Mouse (Mus musculus): ENCODE measurements around the gene Atad3a.
"Not testable (repeated sequence)": the region's sequence is repeated elsewhere in the genome, so short reads cannot be mapped to it uniquely, and the experiment has no call there.

The Atad3a gene

DNA sequence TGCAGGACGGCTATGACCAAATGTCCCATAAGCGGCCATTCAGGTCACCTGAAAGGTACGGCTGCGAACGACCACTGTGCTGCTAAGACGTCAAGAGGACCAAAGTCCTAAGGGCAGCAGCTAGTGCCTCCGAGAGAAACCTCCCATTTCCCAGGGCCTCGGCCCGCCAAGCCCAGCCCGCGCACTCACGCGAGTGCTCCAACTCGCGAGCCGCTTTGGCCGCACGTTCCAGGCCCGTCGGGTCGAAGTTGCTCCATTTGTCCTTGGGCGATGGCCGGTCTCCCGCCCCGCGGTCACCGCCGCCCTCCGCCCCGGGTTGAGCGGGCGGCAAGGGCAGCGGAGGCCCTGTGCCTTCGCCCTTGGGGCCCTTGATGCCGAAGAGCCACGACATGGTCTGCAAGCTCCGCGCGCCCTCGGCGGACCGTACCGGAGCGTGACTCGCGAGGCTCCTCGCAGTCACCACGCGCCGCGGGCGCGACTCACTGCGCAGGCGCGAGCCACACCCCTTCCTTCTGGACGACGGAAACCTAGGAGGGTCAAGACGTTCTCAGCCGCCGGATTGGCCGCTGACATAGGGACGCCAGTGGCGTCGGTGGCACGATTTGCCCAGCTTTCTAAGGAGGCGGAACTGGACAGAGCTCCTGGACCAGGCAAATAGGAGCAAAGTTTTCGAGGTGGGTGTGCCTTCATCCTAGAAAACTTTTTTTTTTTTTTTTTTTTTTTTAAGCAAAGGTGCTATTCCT is at the start of gene Atad3a:
Atad3a (minus strand) TSS at position 481 of the 743 bp plus-strand sequence.
- peak; percentile 95 for DNase-seq (ENCODE audit: low spot score)

DNA sequence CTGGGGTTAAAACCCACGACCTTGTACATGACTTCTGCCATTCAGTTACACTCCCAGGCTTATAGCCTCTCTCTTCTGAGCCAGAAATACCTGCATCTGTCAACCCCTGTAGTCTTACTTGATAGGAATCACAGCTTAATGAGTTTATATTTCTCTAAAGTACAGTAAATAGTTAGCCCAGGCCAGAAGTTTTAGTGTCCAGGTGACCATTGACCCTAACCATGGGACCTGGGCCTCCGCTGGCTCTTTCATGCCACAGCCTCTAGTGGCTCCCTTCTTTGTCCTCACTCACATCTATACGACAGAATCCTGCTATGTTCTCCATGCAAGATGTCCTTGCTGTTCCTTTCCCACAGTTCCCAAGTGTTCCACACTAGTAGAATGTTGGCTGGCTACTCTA is 46.9 kb upstream of the Atad3a start:
- no peak for DNase-seq (ENCODE audit: low spot score)

DNA sequence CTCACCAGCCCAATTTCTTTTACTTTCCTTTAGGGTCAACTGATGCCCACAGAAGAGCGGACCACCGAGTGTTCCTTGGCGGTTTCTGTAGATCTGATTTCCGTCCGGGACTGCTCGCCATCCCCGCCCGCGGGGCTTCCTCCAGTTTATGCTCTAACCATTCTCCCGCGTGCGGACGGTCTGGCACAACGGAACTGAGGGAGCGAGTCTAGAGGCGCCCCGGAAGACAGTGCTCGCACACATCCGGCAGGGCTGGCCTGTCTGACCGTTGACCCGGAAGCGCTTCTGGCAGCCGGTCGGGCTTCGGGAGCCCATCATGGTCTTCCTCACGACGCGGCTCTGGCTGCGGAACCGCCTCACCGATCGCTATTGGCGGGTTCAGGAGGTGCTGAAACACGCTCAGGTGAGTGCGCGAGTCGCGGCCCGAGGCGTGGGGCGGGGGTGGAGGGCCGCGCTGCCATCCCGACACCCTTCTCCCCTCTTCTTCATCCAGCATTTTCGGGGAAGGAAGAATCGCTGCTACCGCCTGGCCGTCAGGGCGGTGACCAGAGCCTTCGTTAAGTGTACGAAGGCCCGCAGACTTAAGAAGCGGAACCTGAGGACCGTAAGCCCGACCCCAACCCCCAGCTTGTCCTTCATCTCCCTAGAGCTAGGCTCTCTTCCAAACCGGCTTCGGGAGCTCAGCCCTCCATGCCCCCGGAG is 42.6 kb upstream of the Atad3a start:
- peak; percentile 94 for DNase-seq (ENCODE audit: low spot score)

DNA sequence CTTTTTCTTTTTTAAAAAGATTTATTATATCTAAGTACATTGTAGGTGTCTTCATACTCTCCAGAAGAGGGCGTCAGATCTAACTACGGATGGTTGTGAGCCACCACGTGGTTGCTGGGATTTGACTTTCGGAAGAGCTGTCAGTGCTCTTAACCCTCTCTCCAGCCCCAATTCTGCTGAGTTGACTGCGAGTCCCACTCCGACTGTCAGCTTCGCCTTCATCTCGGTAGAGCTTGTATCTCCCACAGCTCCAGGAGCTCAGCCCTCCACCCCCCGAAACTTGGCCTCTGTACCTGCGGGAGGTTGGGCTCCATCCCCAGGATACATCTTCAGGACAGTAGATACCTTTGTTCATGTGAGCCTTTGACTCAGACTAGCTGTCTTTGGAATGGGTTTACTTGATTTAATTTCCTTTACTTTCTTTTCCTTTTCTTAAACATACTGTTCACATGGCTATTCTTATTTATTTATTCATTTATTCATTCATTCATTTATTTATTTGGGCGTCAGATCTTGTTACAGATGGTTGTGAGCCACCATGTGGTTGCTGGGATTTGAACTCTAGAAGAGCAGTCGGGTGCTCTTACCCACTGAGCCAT is 41.9 kb upstream of the Atad3a start, which contains the start of gene Mrpl20:
Mrpl20 (plus strand) TSS at position 138 of the 599 bp plus-strand sequence.
- DNase-seq (ENCODE audit: low spot score) = no peak

DNA sequence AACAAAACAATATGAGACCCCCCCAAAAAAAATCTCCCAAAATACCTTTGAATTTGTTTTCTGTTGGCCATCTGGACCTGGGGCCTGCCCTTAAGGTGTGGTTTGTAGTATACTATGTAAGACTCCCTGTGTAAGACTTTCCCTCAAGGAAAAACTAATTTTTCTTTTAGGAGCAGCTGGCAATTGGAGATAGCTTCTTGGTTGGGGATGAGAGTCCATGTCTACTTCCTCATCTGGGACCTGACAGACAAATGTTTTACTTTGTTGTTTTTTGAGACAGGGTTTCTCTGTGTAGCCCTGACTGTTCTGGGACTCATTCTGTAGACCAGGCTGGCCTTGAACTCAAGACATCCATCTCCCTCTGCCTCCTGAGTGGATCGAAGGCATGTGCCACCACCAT is 41.2 kb upstream of the Atad3a start:
- DNase-seq (ENCODE audit: low spot score) = no peak

DNA sequence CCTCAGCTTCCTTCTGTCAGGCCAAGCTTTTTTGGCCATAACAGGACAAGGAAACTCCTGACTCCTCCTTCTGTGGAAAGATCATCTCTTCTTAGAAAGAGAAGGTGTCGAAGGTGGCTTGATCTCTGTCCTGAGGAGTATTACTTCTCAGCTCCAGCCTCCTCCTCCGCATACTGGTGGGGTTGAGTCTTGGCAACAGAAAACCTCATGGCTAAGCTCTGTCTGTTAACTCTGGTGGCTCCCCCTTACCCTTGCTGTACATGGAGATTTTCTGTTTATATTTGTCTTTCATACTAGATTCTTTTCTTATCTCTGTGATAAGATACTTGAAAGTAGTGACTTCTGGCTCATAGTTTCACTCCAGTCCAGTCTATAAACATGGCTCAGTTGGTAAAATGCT is 32.8 kb upstream of the Atad3a start:
- no peak for DNase-seq (ENCODE audit: low spot score)

DNA sequence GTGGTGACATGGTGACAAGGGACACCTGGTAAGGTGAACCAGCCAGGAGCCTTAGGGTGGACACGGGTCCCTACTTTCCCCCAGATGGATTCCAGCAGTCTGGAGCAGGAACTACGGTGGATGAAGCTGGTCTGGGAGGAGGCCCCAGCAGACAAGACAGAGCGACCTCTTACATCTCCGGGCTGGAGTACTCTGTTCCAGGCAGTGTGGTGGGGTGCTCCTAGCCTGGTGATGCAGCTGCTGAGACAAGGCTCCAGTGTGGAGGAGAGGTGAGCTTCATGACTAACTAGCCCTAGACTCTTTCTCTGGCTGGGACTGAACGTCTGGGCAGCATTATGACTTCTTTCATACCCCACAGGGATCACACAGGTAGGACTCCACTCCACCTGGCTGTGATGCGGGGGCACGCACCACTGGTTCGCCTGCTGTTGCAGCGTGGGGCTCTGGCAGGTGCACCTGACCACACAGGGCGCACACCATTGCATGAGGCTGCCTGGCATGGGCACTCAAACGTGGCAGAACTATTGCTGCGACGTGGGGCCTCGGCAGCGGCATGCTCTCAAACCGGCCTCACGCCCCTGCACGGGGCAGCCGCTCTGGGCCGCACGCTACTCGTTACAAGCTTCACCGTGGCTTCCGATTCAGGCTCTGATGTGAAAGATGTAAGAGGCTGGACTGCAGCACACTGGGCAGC is 30.5 kb upstream of the Atad3a start:
- DNase-seq (ENCODE audit: low spot score) = peak; percentile 16

DNA sequence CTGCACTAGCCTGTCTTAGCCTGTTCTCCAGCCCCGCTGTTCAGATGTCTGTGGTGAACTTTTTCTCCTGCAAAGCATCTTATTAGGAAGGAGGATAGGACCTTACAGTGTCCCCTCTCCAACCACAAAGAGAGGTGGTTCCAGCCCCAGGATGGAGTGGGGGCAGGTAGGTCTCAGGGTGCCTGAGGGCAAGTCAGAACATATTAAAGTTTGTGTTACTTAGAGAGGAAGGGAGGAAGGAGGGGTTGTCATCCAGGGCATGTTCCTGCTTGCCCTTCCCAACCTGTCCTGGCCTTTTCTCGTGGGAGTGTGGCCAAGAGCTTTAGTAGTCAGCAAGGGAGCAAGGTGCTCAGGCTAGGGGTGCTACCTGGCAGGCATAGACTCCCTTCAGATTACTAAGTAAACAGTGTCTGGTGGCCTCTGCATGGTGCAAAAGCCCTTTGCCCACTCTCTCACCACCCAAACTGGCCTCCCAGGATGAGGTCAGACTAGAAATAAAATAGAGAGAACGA is 29.8 kb upstream of the Atad3a start:
- DNase-seq (ENCODE audit: low spot score) = no peak

DNA sequence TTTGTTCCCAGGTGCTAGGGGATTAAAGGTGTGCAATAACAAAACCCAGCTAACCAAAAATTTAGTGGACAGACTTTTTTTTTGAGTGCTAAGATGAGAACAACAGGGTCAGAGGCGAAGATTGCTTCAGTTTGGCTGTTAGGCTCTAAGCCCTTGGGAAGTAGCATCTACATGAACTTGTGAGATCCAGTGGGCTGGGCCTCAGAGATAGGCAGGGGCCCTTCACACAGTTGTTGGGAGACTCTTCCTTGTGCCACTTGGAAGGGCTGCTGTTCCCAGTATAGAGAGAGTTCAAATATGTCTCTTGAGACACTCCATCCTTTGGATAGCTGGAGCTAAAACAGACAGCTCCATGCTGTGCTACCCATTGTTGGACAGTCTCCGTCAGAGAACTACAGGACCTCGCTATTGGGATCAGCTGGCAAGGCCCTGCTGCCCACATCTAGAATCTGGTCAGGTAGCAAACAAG is 29.2 kb upstream of the Atad3a start, which contains the start of gene Ankrd65:
Ankrd65 (plus strand) TSS at position 419 of the 469 bp plus-strand sequence.
- no peak for DNase-seq (ENCODE audit: low spot score)

DNA sequence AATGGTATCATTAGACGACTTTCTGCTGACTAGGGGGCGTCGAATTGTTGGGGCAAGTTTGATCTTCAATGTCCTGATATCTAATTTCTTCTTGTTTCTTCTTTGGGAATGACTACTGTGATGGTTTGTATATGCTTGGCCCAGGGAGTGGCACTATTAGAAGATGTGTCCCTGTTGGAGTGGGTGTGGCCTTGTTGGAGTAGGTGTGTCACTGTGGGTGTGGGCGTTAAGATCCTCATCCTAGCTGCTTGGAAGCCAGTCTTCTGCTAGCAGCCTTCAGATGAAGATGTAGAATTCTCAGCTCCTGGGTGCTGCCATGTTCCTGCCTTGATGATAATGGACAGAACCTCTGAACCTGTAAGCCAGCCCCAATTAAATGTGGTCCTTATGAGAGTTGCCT is 27.9 kb upstream of the Atad3a start:
- not testable (repeated sequence) for DNase-seq (ENCODE audit: low spot score)

DNA sequence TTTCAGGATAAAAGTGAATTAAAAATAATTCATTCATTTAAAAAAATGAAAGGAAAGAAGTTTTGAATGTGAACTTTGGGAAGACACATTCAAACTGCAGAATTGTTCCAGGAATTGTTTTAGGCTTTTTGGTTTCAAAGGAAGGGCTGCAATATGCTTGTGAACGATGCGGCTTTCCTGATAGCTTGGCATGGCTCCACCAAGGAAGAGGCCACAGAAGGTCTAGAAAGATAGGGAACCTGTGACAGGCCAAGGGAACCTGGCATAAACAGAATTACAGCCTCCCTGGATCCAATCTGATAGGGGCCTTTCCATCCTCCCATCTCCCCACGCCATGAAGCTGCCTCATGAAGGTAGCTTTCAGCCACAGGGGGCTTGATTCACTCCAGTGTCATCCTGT is 27.4 kb upstream of the Atad3a start:
- no peak for DNase-seq (ENCODE audit: low spot score)

DNA sequence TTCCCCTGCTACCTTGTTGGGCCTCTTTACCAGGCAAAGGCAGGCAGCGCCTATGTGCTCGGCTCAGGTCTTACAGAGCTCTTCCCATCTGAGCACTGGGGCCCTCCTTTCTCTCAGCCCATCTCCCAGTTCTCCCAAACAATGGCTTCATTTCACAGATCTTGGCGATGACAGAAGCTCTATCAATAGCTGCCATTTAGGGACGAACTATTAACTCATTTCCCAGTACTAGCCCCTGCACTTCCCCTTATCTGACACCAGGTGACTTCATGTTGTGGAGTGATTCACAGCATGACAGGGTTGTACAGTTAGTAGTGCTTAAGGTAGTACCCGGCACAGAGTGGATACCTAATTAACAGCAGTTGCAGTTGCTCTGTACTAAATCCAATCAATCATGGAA is 24.9 kb upstream of the Atad3a start, which contains the start of gene Tmem88b:
Tmem88b (minus strand) TSS at position 56 of the 400 bp plus-strand sequence.
- DNase-seq (ENCODE audit: low spot score) = no peak

DNA sequence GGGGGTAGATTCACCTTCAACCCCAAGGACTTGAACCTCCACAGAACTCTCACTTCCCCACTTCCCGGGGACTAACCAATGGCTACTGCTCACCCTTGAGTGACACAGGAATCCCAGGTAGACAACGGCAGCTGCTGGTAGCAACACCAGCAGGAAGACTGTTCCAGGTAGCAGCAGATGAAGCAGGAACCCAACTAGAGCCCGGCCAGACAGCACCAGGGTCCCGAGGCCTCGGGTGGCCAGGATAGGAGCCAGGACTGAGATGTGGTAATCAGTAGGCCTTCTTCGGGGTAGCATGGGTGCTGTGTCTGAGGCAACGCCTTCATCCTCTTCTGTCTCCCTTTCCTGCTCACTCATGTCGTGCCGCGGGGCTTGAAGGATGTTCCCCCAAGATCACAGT is 24.4 kb upstream of the Atad3a start:
- no peak for DNase-seq (ENCODE audit: low spot score)

DNA sequence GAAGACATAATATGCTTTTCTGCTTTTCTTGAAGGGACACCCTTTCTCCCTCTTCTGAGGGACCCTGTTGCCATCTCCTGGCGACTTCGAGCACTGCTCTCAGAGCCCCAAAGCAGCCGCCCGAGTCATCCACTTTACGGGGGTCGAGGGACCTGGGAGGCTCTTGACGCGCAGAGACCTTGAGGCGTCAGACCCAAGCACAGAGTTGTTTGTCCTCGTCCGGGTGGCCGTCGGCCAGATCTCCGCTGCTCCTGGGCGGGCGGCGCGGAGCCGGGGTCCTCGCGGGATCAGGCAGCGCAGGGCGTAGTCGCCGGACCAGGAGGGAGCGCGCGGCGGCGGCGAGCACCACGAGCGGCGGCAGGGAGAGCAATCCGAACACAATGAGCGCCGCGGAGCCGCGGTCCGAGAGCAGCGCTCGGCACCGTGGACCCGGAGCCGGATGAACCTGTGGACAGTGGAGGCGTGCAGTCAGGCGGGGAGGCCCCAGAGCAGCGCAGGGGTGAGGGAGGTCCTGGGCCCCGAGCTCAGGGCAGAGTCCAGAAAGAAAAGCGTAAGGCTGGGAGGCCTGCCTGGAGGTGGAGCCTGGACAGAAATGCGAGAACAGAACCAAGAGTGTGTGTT is 23.3 kb upstream of the Atad3a start:
- peak; percentile 68 for DNase-seq (ENCODE audit: low spot score)

DNA sequence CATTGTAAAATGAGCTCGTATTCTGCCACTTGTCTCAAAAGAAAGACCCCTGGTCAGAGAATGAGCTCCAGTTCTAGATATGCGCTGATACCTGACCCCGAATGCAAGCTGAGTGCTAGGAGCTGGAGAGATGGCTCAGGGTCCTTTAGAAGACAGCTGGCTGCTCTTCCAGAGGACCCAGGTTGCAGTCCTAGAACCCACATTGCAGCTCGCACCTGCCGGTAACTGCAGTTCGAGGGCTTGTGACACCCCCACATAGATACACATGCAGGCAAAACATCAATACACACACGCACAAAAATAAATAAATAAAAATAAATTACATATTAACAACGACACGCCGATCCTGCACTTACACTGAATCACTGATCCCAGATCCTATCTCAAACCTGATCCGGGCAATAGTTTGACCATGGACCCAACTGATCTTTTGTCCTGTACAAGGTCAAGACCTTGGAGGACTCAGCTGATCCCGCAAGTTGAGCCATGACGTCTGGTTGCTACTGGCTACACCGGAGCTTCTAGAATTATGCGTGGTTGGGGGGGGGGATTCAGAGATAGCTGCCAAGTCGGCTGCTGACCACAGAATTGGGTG is 22.7 kb upstream of the Atad3a start:
- no peak for DNase-seq (ENCODE audit: low spot score)

DNA sequence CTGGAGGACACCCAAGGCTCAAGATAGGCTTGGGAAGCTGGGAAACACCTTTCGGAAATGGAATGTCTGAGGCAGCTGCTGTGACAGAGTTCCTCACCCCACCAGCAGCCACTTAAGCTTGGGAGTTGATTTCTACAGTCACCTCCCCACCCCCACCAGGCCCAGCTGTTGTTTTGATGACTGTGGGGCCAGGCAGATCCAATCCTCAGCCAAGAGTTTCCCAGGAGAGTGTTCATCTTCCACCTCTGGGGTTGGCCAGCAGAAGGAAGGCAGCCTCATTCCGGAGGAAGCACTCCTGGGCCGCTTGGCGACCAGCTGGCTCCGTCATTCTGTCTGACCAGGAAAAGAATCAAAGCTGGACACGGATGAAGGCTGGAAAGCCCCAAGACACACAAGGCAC is 20.0 kb upstream of the Atad3a start:
- peak; percentile 67 for DNase-seq (ENCODE audit: low spot score)

DNA sequence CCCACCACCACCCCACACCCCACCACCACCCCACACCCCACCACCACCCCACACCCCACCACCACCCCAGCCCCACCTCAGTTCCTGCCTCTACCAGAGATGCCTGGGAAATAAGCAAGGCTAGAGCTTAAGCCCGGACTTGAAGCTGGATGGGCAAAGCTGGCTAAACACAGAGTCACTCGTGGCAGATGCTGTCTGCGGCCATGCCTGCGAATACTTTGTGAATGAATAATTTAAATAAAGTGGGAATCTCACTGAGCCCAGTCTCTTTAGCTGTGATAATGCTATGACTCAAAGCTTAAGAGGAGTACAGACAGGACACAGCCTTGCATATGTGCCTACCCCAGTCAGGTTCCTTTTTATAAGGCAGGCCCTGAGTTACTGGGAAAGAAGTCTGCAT is 18.6 kb upstream of the Atad3a start:
- DNase-seq (ENCODE audit: low spot score) = no peak

DNA sequence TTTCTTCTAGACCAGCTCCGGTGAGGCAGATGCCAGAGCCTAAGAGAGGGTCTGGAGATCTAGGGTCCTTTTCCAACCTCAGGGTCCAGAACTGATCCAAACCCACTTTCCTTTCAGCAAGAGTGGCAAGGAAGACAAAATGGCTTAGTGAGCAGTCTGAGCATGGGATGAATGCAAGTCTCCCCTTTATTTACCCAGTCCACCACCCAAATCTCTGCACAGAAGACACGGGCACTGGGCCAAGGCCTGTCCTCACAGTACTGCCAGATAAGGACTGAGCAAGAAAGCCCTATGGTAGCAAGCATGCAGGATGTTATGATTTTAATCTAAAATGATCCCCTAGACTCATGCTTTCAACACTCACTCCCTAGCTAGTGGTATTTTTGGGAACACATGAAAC is 16.9 kb upstream of the Atad3a start:
- DNase-seq (ENCODE audit: low spot score) = no peak

DNA sequence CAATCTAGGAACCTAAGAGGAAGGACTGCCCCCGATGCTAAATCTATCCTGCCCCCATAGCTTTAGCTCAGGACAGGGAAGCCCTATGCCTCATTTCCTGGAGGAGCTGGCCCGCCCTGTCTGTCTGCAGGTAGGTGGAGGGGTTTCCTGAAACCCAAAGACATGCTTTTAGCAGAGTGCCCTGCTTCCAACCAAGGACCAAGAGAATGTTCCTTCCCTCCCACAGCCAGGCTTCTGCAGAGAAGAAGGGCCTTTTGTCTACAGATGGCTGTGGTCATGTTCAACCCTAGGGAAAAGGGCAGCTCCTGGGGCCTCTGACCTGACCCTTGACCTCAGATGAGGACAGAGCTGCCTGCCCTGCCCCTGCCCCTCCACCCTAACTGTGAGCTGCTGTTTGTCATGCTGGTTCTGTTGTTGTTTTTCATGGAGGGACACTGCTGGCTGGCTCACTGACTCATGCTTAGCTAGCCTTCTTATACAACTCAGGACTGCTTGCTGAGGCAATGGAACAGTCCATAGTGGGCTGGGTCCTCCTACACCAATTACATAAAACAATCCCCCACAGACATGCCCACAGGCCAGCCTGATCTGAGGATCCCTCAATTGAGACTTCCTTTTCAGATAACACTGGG is 15.9 kb upstream of the Atad3a start:
- no peak for DNase-seq (ENCODE audit: low spot score)

DNA sequence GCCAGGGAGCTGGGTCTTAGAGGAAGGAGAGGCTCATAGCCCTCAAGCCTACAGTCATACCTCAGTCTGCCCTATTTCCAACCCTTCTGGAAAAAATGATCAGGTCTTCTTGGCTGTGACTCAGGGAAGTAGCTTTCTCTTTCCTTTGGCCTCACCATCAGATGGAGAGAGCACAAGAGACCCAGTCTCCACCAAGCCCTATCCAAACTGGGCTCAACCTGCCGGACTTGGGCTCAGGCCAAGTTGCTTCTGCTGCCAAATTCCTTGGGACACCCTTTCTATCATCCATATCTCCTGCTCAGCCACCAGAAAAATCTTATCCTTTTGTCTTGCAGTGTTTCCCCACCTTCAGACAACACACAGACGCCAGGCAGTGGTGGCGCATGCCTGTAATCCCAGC is 15.0 kb upstream of the Atad3a start:
- DNase-seq (ENCODE audit: low spot score) = peak; percentile 72

Data from testis, postnatal 14 days (tissue).